Mouse (Mus musculus): ENCODE data around the gene Rbm14. TPM values are rescaled to one million over a fixed set of nuclear protein-coding genes. Genes with fewer than 3 reads are reported as not detected.
"Not testable (repeated sequence)": the region's sequence is repeated elsewhere in the genome, so short reads cannot be mapped to it uniquely, and the experiment has no call there.

Rbm14 gene
- polyA plus RNA-seq, 1 experiment from 2014 or later: 24.3 TPM

DNA sequence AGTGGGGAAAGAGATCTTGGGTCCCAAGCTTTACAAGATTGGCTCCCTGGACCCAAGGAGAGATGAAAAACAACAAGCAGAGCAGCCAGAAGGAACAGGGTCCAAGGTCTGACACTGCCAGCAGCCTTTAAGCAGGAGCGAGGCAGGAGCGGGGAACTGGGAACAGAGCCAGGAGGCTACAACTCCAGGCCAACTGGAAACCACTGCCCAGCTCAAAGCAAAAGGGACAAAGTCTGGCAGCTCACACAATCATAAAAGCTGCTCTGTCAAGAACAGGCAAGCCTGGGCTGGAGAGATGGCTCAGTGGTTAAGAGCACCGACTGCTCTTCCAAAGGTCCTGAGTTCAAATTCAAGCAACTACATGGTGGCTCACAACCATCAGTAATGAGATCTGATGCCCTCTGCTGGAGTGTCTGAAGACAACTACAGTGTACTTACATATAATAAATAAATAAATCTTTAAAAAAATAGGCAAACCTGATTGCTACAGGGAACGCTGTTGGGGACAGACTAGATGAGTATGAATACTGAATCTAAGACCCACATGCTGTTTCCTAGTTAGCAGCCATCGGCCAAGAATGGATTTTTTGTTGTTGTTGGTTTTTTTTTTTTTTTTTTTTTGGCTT, 9.4 kb upstream of the Rbm14 start:
- ATAC-seq: peak; percentile 48
- Histone ChIP-seq H3K27ac (ENCODE audit: low read length) (no peak overlapping the region), H3K9ac (replicated peaks; ENCODE audit: low read depth) (no peak overlapping the region), H3K4me1 (ENCODE audit: insufficient read depth, low read depth, low read length) (no peaks in the 10 kb centered on the region), H3K4me2 (replicated peaks; ENCODE audit: low read depth, low read length) (no peak overlapping the region), H3K27me3 (replicated peaks; ENCODE audit: insufficient read depth, low read length) (no peaks in the 10 kb centered on the region), H3K36me3 (ENCODE audit: insufficient read depth, low read length) (peaks cover 6% of the 10 kb centered on the region; the same call in 1 of the 2 replicates), H3K4me3 (ENCODE audit: low read depth, low read length) (no peak overlapping the region), H3K9me3 (ENCODE audit: low read length) (no peaks in the 10 kb centered on the region)
- peak; percentile 29 for TF ChIP-seq CTCF (IDR thresholded peaks at IDR 0.05)
- TF ChIP-seq EP300 (IDR thresholded peaks at IDR 0.05): no peak
- peak; percentile 54 for DNase-seq (ENCODE audit: low spot score)
- WGBS: 40% methylated on average over 5 of the region's 5 CpGs

DNA sequence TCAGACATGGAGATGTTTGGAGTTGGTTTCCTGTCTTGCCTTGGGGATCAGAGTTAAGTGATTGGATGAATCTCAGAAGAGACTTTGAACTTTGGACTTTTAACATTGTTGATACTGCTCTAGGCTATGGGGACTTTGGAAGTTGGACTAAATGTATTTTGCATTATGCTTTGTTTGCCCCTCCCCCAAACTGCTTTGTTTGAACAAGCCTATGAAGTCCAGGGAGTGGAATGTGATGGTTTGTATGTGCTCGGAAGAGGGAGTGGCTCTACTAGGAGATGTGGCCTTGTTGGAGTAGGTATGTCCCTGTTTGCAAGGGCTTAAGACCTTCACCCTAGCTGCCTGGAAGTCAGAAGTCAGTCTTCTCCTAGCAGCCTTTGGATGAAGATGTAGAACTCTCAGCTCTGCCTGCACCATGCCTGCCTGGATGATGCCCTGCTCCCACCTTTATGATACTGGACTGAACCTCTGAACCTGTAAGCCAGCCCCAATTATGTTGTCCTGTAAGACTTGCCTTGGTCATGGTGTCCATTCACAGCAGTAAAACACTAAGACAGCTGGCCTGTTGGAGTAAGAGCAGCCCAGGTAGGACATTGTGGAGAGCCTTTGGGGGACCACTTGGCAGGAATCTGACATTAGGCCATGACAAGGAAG, 5.9 kb upstream of the Rbm14 start:
- Histone ChIP-seq H3K36me3 (ENCODE audit: insufficient read depth, low read length) (no peaks in the 10 kb centered on the region), H3K4me1 (ENCODE audit: insufficient read depth, low read depth, low read length) (no peaks in the 10 kb centered on the region), H3K27me3 (replicated peaks; ENCODE audit: insufficient read depth, low read length) (no peaks in the 10 kb centered on the region), H3K4me3 (ENCODE audit: low read depth, low read length) (no peak overlapping the region), H3K27ac (ENCODE audit: low read length) (no peak overlapping the region), H3K9me3 (ENCODE audit: low read length) (no peaks in the 10 kb centered on the region), H3K4me2 (replicated peaks; ENCODE audit: low read depth, low read length) (no peak overlapping the region), H3K9ac (replicated peaks; ENCODE audit: low read depth) (no peak overlapping the region)
- TF ChIP-seq CTCF (IDR thresholded peaks at IDR 0.05) (no peak), EP300 (IDR thresholded peaks at IDR 0.05) (no peak)
- DNase-seq (ENCODE audit: low spot score) (peak; percentile 38), ATAC-seq (peak; percentile 60)
- 30% methylated on average over 1 of the region's 1 CpGs for WGBS

- no peak overlapping the region for H3K4me2 ChIP-seq (replicated peaks; ENCODE audit: low read depth, low read length)
- H3K27ac ChIP-seq (ENCODE audit: low read length): no peak overlapping the region
- no peaks in the 10 kb centered on the region for H3K36me3 ChIP-seq (ENCODE audit: insufficient read depth, low read length)
- peaks cover 8% of the 10 kb centered on the region; the same call in 1 of the 2 replicates for H3K4me1 ChIP-seq (ENCODE audit: insufficient read depth, low read depth, low read length)
- no peaks in the 10 kb centered on the region for H3K9me3 ChIP-seq (ENCODE audit: low read length)
- DNase-seq (ENCODE audit: low spot score) (no peak), ATAC-seq (no peak)
- no peak overlapping the region for H3K4me3 ChIP-seq (ENCODE audit: low read depth, low read length)
- TF ChIP-seq EP300 (IDR thresholded peaks at IDR 0.05) (no peak), CTCF (IDR thresholded peaks at IDR 0.05) (peak; percentile 53)
- H3K9ac ChIP-seq (replicated peaks; ENCODE audit: low read depth): no peak overlapping the region
- no peaks in the 10 kb centered on the region for H3K27me3 ChIP-seq (replicated peaks; ENCODE audit: insufficient read depth, low read length)
- WGBS: 85% methylated on average over 5 of the region's 6 CpGs
Observed at GRCm38 (mm10) chr19:4813015-4813414, 1.6 kb upstream of the Rbm14 start.

- peak overlapping the region; percentile 94 for H3K27ac ChIP-seq (ENCODE audit: low read length)
- not testable (repeated sequence) for ATAC-seq; H3K27me3 ChIP-seq (replicated peaks; ENCODE audit: insufficient read depth, low read length); H3K4me1 ChIP-seq (ENCODE audit: insufficient read depth, low read depth, low read length); DNase-seq (ENCODE audit: low spot score); H3K9me3 ChIP-seq (ENCODE audit: low read length); H3K36me3 ChIP-seq (ENCODE audit: insufficient read depth, low read length)
- peak overlapping the region; percentile 63; the same call in 1 of the 2 replicates for H3K9ac ChIP-seq (replicated peaks; ENCODE audit: low read depth)
- H3K4me2 ChIP-seq (replicated peaks; ENCODE audit: low read depth, low read length): peak overlapping the region; percentile 85
- 70% methylated on average over 8 of the region's 8 CpGs for WGBS
- peak; percentile 26 for TF ChIP-seq CTCF (IDR thresholded peaks at IDR 0.05)
- peak overlapping the region; percentile 76; the same call in 1 of the 2 replicates for H3K4me3 ChIP-seq (ENCODE audit: low read depth, low read length)
Observed at GRCm38 (mm10) chr19:4812334-4812949, 1.0 kb upstream of the Rbm14 start.

- 2% methylated on average over 12 of the region's 12 CpGs for WGBS
- no peak for DNase-seq (ENCODE audit: low spot score)
- peak; percentile 39 for ATAC-seq
Observed at GRCm38 (mm10) chr19:4811909-4812242, 442 bp upstream of the Rbm14 start.

DNA sequence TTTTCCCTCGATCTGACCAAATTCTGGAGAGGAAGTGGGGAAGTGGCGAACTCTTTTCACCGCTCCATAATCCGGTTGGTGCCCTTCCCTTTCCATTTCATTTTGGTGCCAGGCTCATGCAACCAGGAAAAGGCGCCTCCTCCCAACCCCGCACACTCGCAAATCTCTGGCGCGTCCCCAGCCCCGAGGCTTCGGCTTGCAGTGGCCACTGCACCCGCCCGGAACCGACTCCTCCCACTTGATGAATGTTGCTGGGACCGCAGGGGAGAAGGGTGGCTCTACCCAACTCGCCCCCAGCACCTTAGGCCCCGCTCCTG, 730 bp downstream of the Rbm14 start:
- Histone ChIP-seq H3K9ac (replicated peaks; ENCODE audit: low read depth) (peak overlapping the region; percentile 63), H3K36me3 (ENCODE audit: insufficient read depth, low read length) (no peaks in the 10 kb centered on the region), H3K4me1 (ENCODE audit: insufficient read depth, low read depth, low read length) (peaks cover 8% of the 10 kb centered on the region; the same call in 1 of the 2 replicates), H3K27me3 (replicated peaks; ENCODE audit: insufficient read depth, low read length) (no peaks in the 10 kb centered on the region), H3K9me3 (ENCODE audit: low read length) (no peaks in the 10 kb centered on the region), H3K27ac (ENCODE audit: low read length) (peak overlapping the region; percentile 94), H3K4me3 (ENCODE audit: low read depth, low read length) (peak overlapping the region; percentile 76), H3K4me2 (replicated peaks; ENCODE audit: low read depth, low read length) (peak overlapping the region; percentile 85)
- no peak for ATAC-seq
- no peak for TF ChIP-seq EP300 (IDR thresholded peaks at IDR 0.05)
- no peak for TF ChIP-seq CTCF (IDR thresholded peaks at IDR 0.05)
- 0% methylated on average over 16 of the region's 17 CpGs for WGBS
- no peak for DNase-seq (ENCODE audit: low spot score)

More at GRCm38 (mm10) chr19:4811909-4812242, 442 bp upstream of the Rbm14 start:
- Histone ChIP-seq H3K4me1 (ENCODE audit: insufficient read depth, low read depth, low read length) (peaks cover 8% of the 10 kb centered on the region; the same call in 1 of the 2 replicates), H3K4me3 (ENCODE audit: low read depth, low read length) (peak overlapping the region; percentile 76), H3K27me3 (replicated peaks; ENCODE audit: insufficient read depth, low read length) (no peaks in the 10 kb centered on the region), H3K27ac (ENCODE audit: low read length) (peak overlapping the region; percentile 94), H3K9ac (replicated peaks; ENCODE audit: low read depth) (peak overlapping the region; percentile 63), H3K36me3 (ENCODE audit: insufficient read depth, low read length) (no peaks in the 10 kb centered on the region), H3K9me3 (ENCODE audit: low read length) (no peaks in the 10 kb centered on the region), H3K4me2 (replicated peaks; ENCODE audit: low read depth, low read length) (peak overlapping the region; percentile 85)
- TF ChIP-seq CTCF (IDR thresholded peaks at IDR 0.05) (no peak), EP300 (IDR thresholded peaks at IDR 0.05) (no peak)
